Mouse (Mus musculus) adrenal gland, adult 2 months (tissue): Measurements from ENCODE around the gene Zfp292. TPM values are rescaled to one million over a fixed set of nuclear protein-coding genes. Genes with fewer than 3 reads are reported as not detected.

ENCODE experiments used
- DNase-seq: peaks from one replicate; pipeline ENCODE4 v3.0.0; 2021
- polyA plus RNA-seq: library from polyadenylated mRNA; depleted of rRNA; stranded (reverse); fragments of >200 nt; gene quantifications from 2 replicates; pipeline ENCODE4 v1.2.3, GENCODE M21; 2012
- total RNA-seq, 2 experiments: library from RNA; stranded (reverse); gene quantifications; 2 replicates each; pipeline ENCODE4 v1.2.3; 2021

Zfp292 gene
- total and polyA plus RNA-seq, 3 experiments = 0.68 to 19.8 (median 15.4) TPM

- DNase-seq = no peak
Observed at GRCm38 (mm10) chr4:34882291-34882769, 430 bp downstream of the Zfp292 start.

- DNase-seq = no peak
Observed at GRCm38 (mm10) chr4:34881851-34882250, 909 bp downstream of the Zfp292 start.

- DNase-seq = no peak
Observed at GRCm38 (mm10) chr4:34880921-34881650, 1.7 kb downstream of the Zfp292 start.

- no peak for DNase-seq
Observed at GRCm38 (mm10) chr4:34874234-34874633, 8.5 kb downstream of the Zfp292 start.

GRCm38 (mm10) chr4:34872896-34873495, 9.8 kb downstream of the Zfp292 start:
- DNase-seq = no peak

- no peak for DNase-seq
Observed at GRCm38 (mm10) chr4:34869813-34870212, 12.9 kb downstream of the Zfp292 start.

- DNase-seq = no peak
Observed at GRCm38 (mm10) chr4:34861438-34861837, 21.3 kb downstream of the Zfp292 start.

- DNase-seq = peak; percentile 61
Observed at GRCm38 (mm10) chr4:34859416-34859815, 23.3 kb downstream of the Zfp292 start.

- no peak for DNase-seq
Observed at GRCm38 (mm10) chr4:34858903-34859302, 23.9 kb downstream of the Zfp292 start.

GRCm38 (mm10) chr4:34855966-34856365, 26.8 kb downstream of the Zfp292 start:
- DNase-seq = no peak

- DNase-seq = no peak
Observed at GRCm38 (mm10) chr4:34852051-34852450, 30.7 kb downstream of the Zfp292 start.

GRCm38 (mm10) chr4:34850156-34850555, 32.6 kb downstream of the Zfp292 start:
- DNase-seq = no peak

- no peak for DNase-seq
Observed at GRCm38 (mm10) chr4:34847679-34848309, 35.0 kb downstream of the Zfp292 start.

GRCm38 (mm10) chr4:34843839-34844238, 38.9 kb downstream of the Zfp292 start:
- no peak for DNase-seq

GRCm38 (mm10) chr4:34842826-34843225, 39.9 kb downstream of the Zfp292 start:
- DNase-seq = no peak

GRCm38 (mm10) chr4:34831496-34831895, 51.3 kb downstream of the Zfp292 start:
- no peak for DNase-seq

- DNase-seq = no peak
Observed at GRCm38 (mm10) chr4:34829456-34829855, 53.3 kb downstream of the Zfp292 start.

- no peak for DNase-seq
Observed at GRCm38 (mm10) chr4:34823901-34824300, 58.9 kb downstream of the Zfp292 start.

- no peak for DNase-seq
Observed at GRCm38 (mm10) chr4:34819904-34820303, 62.9 kb downstream of the Zfp292 start.

- DNase-seq = no peak
Observed at GRCm38 (mm10) chr4:34801166-34802034, 81.4 kb downstream of the Zfp292 start.

GRCm38 (mm10) chr4:34798005-34798404, 84.8 kb downstream of the Zfp292 start:
- DNase-seq = no peak
